Mouse (Mus musculus) embryonic facial prominence, embryonic 14.5 days (tissue): ENCODE data around the gene Atp2b1. TPM values are rescaled to one million over a fixed set of nuclear protein-coding genes. Genes with fewer than 3 reads are reported as not detected.
"Not testable (repeated sequence)": the region's sequence is repeated elsewhere in the genome, so short reads cannot be mapped to it uniquely, and the experiment has no call there.

ENCODE experiments used
- ATAC-seq: fragments of 200-750 bp; cut with Nextera tagmentation; 2 replicates; pipeline ENCODE4 v1.8.0; 2017; ENCODE audit warnings: low read depth, moderate number of reproducible peaks, moderate TSS enrichment
- DNase-seq: peaks from one replicate; pipeline ENCODE4 v3.0.0-alpha.2; 2015; ENCODE audit warnings: low spot score
- H3K27ac ChIP-seq: fragments of 300-500 bp; sonication (generic); replicated peaks from 2 replicates; pipeline ENCODE4 v1.5.1; 2014; ENCODE audit warnings: low read depth, mild to moderate bottlenecking, low read length, moderate library complexity
- H3K27me3 ChIP-seq: fragments of 300-500 bp; sonication (generic); replicated peaks from 2 replicates; pipeline ENCODE4 v1.6.1; 2014; ENCODE audit warnings: low read length; ENCODE audit not compliant: control insufficient read depth, insufficient read depth
- H3K36me3 ChIP-seq: fragments of 300-500 bp; sonication (generic); 2 replicates; pipeline ENCODE4 v1.6.1; 2014; ENCODE audit warnings: low read length, mixed read lengths; ENCODE audit not compliant: control insufficient read depth, insufficient read depth
- H3K4me1 ChIP-seq: fragments of 300-500 bp; sonication (generic); 2 replicates; pipeline ENCODE4 v1.6.1; 2014; ENCODE audit warnings: antibody characterized with exemption, low read length; ENCODE audit not compliant: control insufficient read depth, insufficient read depth
- H3K4me2 ChIP-seq: fragments of 300-500 bp; sonication (generic); 2 replicates; pipeline ENCODE4 v1.6.1; 2014; ENCODE audit warnings: low read depth, mild to moderate bottlenecking, low read length, moderate library complexity, mixed read lengths
- H3K4me3 ChIP-seq: fragments of 300-500 bp; sonication (generic); 2 replicates; pipeline ENCODE4 v1.5.1; 2014; ENCODE audit warnings: low read depth, mild to moderate bottlenecking, low read length
- H3K9ac ChIP-seq: fragments of 300-500 bp; sonication (generic); 2 replicates; pipeline ENCODE4 v1.6.1; 2014; ENCODE audit warnings: low read depth, mild to moderate bottlenecking, low read length, moderate library complexity, mixed read lengths
- H3K9me3 ChIP-seq: fragments of 300-500 bp; sonication (generic); 2 replicates; pipeline ENCODE4 v1.6.1; 2016; ENCODE audit warnings: low read length; ENCODE audit not compliant: control insufficient read depth
- WGBS: fragments of 180-500 bp; shearing (Covaris S2); extraction: QIAGEN DNeasy Blood & Tissue Kit; methylation state at CpG from one replicate; pipeline ENCODE4 v1.1.7; 2014; 5-methylcytosine and 5-hydroxymethylcytosine counted together
- polyA plus RNA-seq: library from polyadenylated mRNA; unstranded; fragments of >200 nt; fragmentation: Nextera tagmentation; extraction: Ambion mirVana; gene quantifications from 2 replicates; pipeline ENCODE4 v1.2.1, GENCODE M21; 2014

The Atp2b1 gene
- polyA plus RNA-seq, 1 experiment from 2014 or later: 105 TPM

DNA sequence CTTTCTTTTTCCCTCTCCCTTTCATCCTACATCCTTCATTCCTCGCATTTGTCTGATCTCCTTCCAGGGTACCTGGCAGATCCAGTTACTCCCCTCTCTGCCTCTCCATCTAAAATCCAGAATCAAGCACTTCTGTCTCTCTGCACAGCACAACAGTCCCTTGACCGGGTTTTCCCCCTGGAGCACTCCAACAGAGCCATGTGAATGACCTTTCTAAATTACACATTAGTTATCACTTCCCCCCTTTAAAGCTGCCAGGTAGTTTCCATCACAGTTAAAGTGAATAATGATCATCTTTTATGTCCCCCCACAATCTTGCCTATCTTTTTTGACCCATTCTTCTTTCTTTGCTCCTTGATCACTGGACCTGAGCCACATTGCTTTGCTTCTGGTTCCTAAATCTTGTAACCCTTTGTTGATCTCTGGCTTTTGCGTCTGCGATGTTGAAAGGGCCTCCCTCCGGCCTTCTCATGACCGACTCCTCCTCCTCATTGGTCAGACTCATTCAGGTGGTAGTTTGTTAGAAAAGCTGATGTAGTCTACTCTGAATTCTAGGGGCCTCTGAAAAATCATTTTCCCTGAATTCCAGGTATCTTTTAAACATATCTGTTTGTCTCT is 62.8 kb downstream of the Atp2b1 start:
- Histone ChIP-seq H3K4me3 (no peak overlapping the region), H3K27me3 (no peaks in the 10 kb centered on the region), H3K4me2 (no peak overlapping the region), H3K9me3 (no peaks in the 10 kb centered on the region), H3K27ac (no peak overlapping the region), H3K9ac (no peak overlapping the region), H3K4me1 (0 out of 2 replicates have a peak, but pooled peaks cover 8% of the 10 kb centered on the region), H3K36me3 (peaks cover 3% of the 10 kb centered on the region; the same call in 1 of the 2 replicates)
- ATAC-seq (no peak), DNase-seq (no peak)
- WGBS: 68% methylated on average over 6 of the region's 6 CpGs

DNA sequence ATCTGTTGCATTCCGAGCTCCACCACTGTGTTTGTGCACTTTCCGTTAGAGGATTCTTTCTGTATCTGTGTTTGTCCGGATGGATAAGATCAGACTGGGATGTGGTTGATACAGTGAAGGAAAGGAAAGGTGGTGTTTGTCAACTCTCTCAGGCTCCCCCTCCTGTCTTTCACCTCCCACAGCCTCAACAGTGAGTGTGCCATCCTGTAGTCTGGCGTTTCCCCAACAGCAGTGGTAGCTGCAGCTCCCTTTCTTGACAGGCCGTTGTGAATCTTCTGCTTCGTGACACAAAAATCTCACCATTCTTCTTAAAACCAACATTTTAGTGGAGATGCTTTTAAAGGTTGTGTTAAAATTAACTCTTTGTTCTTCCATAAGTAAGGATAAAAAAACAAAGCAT is 64.6 kb downstream of the Atp2b1 start:
- 0 out of 2 replicates have a peak, but pooled peaks cover 2% of the 10 kb centered on the region for H3K4me1 ChIP-seq
- DNase-seq: no peak
- H3K4me2 ChIP-seq: no peak overlapping the region
- no peaks in the 10 kb centered on the region for H3K9me3 ChIP-seq
- H3K36me3 ChIP-seq: peaks cover 6% of the 10 kb centered on the region; the same call in 1 of the 2 replicates
- no peak overlapping the region for H3K27ac ChIP-seq
- H3K9ac ChIP-seq: no peak overlapping the region
- ATAC-seq: no peak
- no peaks in the 10 kb centered on the region for H3K27me3 ChIP-seq
- no peak overlapping the region for H3K4me3 ChIP-seq
- WGBS: 80% methylated on average over 6 of the region's 6 CpGs

- H3K4me1 ChIP-seq: no peaks in the 10 kb centered on the region
- WGBS: 73% methylated on average over 7 of the region's 7 CpGs
- ATAC-seq: no peak
Observed at GRCm38 (mm10) chr10:98979296-98979695, 65.1 kb downstream of the Atp2b1 start.

DNA sequence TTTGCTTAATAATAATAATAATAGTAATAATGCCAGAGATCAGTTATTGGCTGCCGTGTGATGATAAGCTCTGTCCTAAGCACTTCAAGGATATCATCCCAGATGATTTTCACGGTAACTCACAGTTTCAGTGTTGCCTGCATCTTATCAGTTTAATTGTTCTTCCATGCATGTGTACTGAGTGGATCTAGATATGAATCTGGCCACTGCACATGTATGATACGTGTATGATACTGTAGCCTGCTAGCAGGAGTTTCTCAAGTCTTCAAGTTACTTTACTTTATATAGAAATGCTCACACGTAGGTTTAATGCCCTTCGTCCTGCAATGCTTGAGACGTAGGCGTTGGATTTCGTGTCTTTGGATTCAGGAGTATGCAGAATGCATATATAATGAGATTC is 65.7 kb downstream of the Atp2b1 start:
- Histone ChIP-seq H3K27ac (no peak overlapping the region), H3K36me3 (peaks cover 6% of the 10 kb centered on the region; the same call in 1 of the 2 replicates), H3K4me2 (no peak overlapping the region), H3K9me3 (no peaks in the 10 kb centered on the region), H3K9ac (no peak overlapping the region), H3K4me3 (no peak overlapping the region), H3K4me1 (no peaks in the 10 kb centered on the region), H3K27me3 (no peaks in the 10 kb centered on the region)
- ATAC-seq (no peak), DNase-seq (no peak)
- WGBS: 72% methylated on average over 8 of the region's 8 CpGs

More at GRCm38 (mm10) chr10:98979296-98979695, 65.1 kb downstream of the Atp2b1 start:
- Histone ChIP-seq H3K9ac (no peak overlapping the region), H3K36me3 (peaks cover 6% of the 10 kb centered on the region; the same call in 1 of the 2 replicates), H3K9me3 (no peaks in the 10 kb centered on the region), H3K4me3 (no peak overlapping the region), H3K4me2 (no peak overlapping the region), H3K27ac (no peak overlapping the region), H3K27me3 (no peaks in the 10 kb centered on the region)
- DNase-seq: no peak

DNA sequence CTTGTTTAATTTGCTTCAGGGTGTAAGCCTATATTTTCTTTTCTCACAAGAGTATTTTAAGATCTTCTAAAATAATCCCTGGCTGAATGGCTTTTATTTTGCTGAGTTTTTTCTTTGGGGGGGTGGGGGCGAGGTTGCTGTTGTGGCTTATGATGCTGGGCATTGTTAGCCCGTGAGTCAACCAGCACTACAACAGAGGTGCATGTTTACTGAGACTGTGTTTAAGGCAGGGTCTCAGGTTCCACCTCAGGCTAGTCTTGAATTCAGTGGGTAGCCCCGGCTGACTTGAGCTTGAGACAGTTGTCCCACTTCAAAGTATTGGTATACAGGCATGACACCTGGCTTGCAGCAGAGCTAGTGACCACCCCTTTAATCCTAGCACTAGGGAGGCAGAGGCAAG is 77.8 kb downstream of the Atp2b1 start:
- no peaks in the 10 kb centered on the region for H3K27me3 ChIP-seq
- no peak overlapping the region for H3K4me3 ChIP-seq
- ATAC-seq (no peak), DNase-seq (no peak)
- 76% methylated on average over 3 of the region's 3 CpGs for WGBS
- no peaks in the 10 kb centered on the region for H3K4me1 ChIP-seq
- no peak overlapping the region for H3K4me2 ChIP-seq
- H3K9ac ChIP-seq: no peak overlapping the region
- H3K36me3 ChIP-seq: peaks cover 63% of the 10 kb centered on the region
- no peaks in the 10 kb centered on the region for H3K9me3 ChIP-seq
- no peak overlapping the region for H3K27ac ChIP-seq

DNA sequence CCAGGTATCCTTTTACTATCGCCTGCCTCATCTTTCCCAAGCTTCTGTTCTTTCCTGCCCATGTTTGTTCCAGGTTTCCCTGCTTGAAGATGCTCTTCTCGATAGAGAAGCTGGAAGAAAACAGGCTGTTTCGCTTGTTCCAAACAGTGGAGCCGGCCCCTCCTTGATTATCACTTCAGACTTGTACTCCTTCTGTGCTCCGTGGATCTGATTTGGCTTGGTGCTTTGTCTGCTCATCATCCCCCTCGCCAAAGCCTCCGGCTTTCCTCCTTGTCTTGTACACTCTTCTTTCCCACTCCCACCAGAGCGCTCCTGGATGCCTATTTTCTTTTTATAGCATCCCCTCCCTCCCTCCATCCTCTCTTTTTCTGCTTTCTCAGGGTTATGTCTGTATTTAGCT is 79.0 kb downstream of the Atp2b1 start:
- Histone ChIP-seq H3K9me3 (no peaks in the 10 kb centered on the region), H3K36me3 (peaks cover 65% of the 10 kb centered on the region), H3K27me3 (no peaks in the 10 kb centered on the region), H3K9ac (no peak overlapping the region), H3K4me3 (no peak overlapping the region), H3K27ac (no peak overlapping the region), H3K4me2 (no peak overlapping the region), H3K4me1 (no peaks in the 10 kb centered on the region)
- no peak for ATAC-seq
- WGBS: 89% methylated on average over 8 of the region's 8 CpGs
- no peak for DNase-seq

DNA sequence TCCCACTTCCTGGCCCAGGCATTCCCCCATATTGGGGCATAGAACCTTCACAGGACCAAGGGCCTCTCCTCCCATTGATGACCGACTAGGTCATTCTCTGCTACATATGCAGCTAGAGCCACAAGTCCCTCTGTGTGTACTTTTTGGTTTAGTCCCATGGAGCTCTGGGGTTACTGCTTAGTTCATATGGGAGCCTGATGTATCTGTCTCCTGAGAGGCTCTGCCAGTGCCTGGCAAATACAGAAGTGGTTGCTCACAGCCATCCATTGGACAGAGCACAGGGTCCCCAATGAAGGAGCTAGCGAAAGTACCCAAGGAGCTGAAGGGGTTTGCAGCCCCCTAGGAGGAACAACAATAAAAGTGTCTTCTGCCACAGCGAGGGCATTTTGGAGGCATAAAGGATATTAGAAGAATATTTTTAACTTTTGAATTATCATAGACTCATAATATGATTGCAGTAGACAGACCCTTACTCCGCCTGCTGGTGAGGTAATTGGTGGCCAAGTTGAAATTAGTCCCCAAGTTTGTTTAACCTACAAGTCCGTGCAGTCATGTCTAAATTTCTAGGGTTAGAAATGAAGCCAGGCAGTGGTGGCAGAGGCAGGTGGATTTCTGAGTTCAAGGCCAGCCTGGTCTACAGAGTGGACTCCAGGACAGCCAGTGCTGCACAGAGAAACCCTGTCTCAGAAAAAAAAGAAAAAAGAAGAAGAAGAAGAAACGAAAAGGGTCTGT is 81.0 kb downstream of the Atp2b1 start:
- not testable (repeated sequence) for H3K4me1 ChIP-seq, ATAC-seq, H3K9me3 ChIP-seq, H3K27me3 ChIP-seq, DNase-seq, H3K9ac ChIP-seq, H3K4me3 ChIP-seq, H3K4me2 ChIP-seq, H3K27ac ChIP-seq
- WGBS: 86% methylated on average over 6 of the region's 6 CpGs
- peaks cover 79% of the 10 kb centered on the region for H3K36me3 ChIP-seq

DNA sequence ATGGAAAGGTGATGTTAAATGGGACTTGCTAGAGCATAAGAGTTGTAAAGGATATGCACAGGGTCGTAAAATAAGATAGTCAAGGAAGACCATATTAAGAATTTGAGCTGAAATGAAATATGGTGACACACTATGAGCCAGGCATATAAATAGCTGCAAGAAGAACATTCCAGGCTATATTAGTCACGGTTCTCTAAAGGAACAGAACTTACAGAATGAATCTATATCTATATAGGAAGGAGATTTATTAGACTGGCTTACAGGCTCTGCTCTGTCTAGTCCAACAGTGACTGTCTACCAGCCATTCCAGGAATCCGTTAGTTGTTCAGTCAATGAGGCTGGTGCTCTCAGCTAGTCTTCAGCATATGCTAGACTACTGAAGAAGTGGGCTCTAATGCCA is 90.7 kb downstream of the Atp2b1 start:
- no peak overlapping the region for H3K27ac ChIP-seq
- DNase-seq (no peak), ATAC-seq (no peak)
- H3K27me3 ChIP-seq: no peaks in the 10 kb centered on the region
- H3K4me1 ChIP-seq: no peaks in the 10 kb centered on the region
- no peak overlapping the region for H3K4me2 ChIP-seq
- H3K36me3 ChIP-seq: peaks cover 49% of the 10 kb centered on the region
- no peak overlapping the region for H3K4me3 ChIP-seq
- no peaks in the 10 kb centered on the region for H3K9me3 ChIP-seq
- no peak overlapping the region for H3K9ac ChIP-seq
- WGBS: 88% methylated on average over 3 of the region's 3 CpGs

DNA sequence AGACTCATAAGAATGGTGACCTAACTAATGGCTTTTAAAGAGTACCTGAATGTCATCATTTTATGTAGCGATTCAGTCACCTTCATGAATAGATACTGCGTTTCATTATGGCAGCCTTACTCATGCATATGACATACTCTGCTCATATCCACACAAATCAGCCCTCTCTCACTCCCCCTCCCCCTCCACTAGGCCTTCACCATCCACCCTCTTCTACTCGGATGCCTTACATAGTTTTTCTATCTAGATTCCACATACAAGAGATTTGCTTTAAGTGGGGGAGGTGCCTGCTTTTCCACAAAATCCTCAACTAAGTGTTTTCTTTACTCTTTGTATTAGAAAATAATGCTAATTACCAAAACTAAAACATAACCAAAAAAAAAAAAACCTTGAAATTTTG is 96.9 kb downstream of the Atp2b1 start:
- 75% methylated on average over 3 of the region's 3 CpGs for WGBS
- H3K27ac ChIP-seq: no peak overlapping the region
- no peaks in the 10 kb centered on the region for H3K27me3 ChIP-seq
- no peak overlapping the region for H3K4me2 ChIP-seq
- peaks cover 41% of the 10 kb centered on the region for H3K36me3 ChIP-seq
- H3K9me3 ChIP-seq: no peaks in the 10 kb centered on the region
- H3K4me1 ChIP-seq: no peaks in the 10 kb centered on the region
- H3K4me3 ChIP-seq: no peak overlapping the region
- H3K9ac ChIP-seq: no peak overlapping the region
- ATAC-seq (no peak), DNase-seq (no peak)
